Mouse (Mus musculus) liver, postnatal 0 days (tissue): Measurements from ENCODE around the gene Slc1a2.

Experiments
- CTCF ChIP-seq: sonication (generic); IDR thresholded peaks from 2 replicates; pipeline ENCODE4 v1.5.1; 2016; ENCODE audit warnings: antibody characterized with exemption, low read depth
- EP300 ChIP-seq: IDR thresholded peaks from 2 replicates; pipeline ENCODE4 v1.6.1; 2016; ENCODE audit warnings: antibody characterized with exemption, low read depth, mild to moderate bottlenecking

DNA sequence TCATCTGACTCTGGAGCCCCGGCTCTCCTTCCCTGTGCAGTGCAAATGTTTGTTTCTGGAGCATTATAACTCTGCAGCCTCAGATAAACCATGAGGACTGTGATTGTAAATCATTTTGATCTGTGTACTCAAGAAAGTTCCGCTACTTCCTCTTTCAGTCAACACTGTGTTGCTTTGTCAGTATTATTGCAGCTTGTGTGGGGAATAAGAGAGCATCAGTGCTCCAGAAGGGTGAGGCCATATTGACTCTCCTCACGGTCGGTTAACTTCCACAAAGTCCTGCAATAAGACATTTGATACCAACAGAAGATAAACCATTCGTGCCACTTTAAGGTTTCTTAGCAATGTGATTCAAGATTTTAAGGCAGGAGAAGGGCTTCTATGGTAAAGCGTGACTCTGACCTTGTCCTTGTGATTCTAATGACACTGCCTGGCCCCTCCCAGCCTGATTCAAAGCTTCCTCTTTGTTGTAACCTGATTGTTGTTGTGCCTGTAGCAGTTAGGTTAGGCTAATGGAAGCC, 156.9 kb downstream of the Slc1a2 start:
- TF ChIP-seq CTCF, result no peak
- no peak for TF ChIP-seq EP300
